In the genomic region with DNA sequence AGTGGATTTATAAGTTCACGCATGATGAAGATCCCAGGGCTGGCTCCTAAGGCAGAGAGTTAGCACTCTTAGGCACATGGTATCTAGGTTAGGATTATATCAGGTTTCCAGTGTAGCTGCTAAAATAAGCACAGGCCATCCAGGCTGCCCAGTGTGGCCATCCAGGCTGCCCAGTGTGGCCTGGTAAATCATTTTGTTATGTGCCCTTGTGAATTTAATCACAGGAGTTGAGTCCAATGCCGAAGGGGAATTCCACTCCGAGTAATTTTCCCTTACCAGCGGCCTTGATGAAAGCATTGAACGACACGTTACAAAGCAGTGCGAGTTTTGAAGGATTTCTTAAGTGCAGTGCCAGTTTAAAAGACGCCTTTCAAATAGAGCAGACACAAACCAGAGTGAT, we compare ENCODE assay signal across 13 mouse cellular contexts.
DNase-seq lines count a peak whose midpoint lies in the region.
"Had no signal": no experiment of that assay in that cellular context is flagged by ENCODE, and none has a peak within 500 bp of the region (broad histone marks: within the 10 kb centered on the region; RNA-seq: fewer than 3 reads in every experiment).

No protein-coding gene starts in this region.

- DNase-seq in adrenal gland, adult (ENCODE audit: inconsistent age in 2 of 2, low spot score in 1 of 2): peak; percentile 56 to 88
- DNase-seq in adrenal gland, postnatal 4 days (ENCODE audit: low spot score in 2 of 2): no peak
- peak; percentile 76 for DNase-seq in kidney, adult 11 months
- DNase-seq in kidney, postnatal 10 days: no peak
- peak; percentile 29 for DNase-seq in gastrocnemius, postnatal 14 days
- DNase-seq in kidney, postnatal 25 days: peak; percentile 24 to 63
- DNase-seq in testis, postnatal 10 days (ENCODE audit: low spot score): no peak
- no peak for DNase-seq in ovary, postnatal 14 days (ENCODE audit: low spot score)
- DNase-seq: cerebellum, adult 11-12 months; cerebellum, postnatal 36 days; lung, postnatal 10 days; retina, postnatal 1 day; thymus, postnatal 14 days had no signal

- intact Hi-C loops in gastrocnemius, postnatal 14 days (cut with DNase I; ENCODE audit: low total_unique reads): no loop called here

Comparison
In these comparisons a context has a peak if more than half of its experiments do, and no peak if none do; other contexts are left out.
1. DNase-seq: peak in adrenal gland, adult (2 of 2), kidney, adult 11 months (single experiment), gastrocnemius, postnatal 14 days (single experiment) and kidney, postnatal 25 days (2 of 2); none in adrenal gland, postnatal 4 days (0 of 2), kidney, postnatal 10 days (single experiment), testis, postnatal 10 days (single experiment) and ovary, postnatal 14 days (single experiment).